In genomic region chr14:103706347-103706746, GRCm38 (mm10) we compare ENCODE assay signal across 20 mouse cellular contexts. TPM values are rescaled to one million over a fixed set of nuclear protein-coding genes. Genes with fewer than 3 reads are reported as not detected.
DNase-seq lines count a peak whose midpoint lies in the region; ATAC-seq and TF ChIP-seq lines count a peak whose summit lies in the region.
"Had no signal": no experiment of that assay in that cellular context is flagged by ENCODE, and none has a peak within 500 bp of the region (broad histone marks: within the 10 kb centered on the region; RNA-seq: fewer than 3 reads in every experiment).

No protein-coding gene starts in this region.

- DNase-seq in liver, postnatal 0 days: no peak
- no peak for DNase-seq in liver, embryonic 14.5 days (ENCODE audit: low read depth in 3 of 3, low spot score in 3 of 3)
- DNase-seq in layer of hippocampus, adult 2 months (ENCODE audit: low spot score in 2 of 2): no peak
- no peak for DNase-seq in yolk sac, embryonic 10.5 days (ENCODE audit: low spot score)
- DNase-seq: adrenal gland, adult 2 months; adrenal gland, postnatal 25 days; cerebellum, adult 2 months; cerebellum, postnatal 10 days; gastrocnemius, postnatal 10 days; heart, adult 2 months; heart, postnatal 14 days had no signal

- H3K27ac ChIP-seq in liver, embryonic 12.5 days: no peak overlapping the region
- no peak overlapping the region for H3K27ac ChIP-seq in liver, postnatal 0 days (ENCODE audit: low read depth)
- H3K27ac ChIP-seq in liver, embryonic 14.5 days: no peak overlapping the region
- H3K27ac ChIP-seq in layer of hippocampus, adult 2 months: no peak overlapping the region
- no peak overlapping the region for H3K27ac ChIP-seq in kidney, embryonic 14.5 days (ENCODE audit: low read depth, low read length)
- H3K27ac ChIP-seq: embryonic facial prominence, embryonic 12.5 days; heart, adult 2 months; heart, embryonic 15.5 days; hindbrain, embryonic 13.5 days had no signal

- TF ChIP-seq EP300 in liver, postnatal 0 days (IDR thresholded peaks at IDR 0.05; ENCODE audit: low read depth): no peak
- peak; percentile 36 for TF ChIP-seq EP300 in liver, embryonic 14.5 days (IDR thresholded peaks at IDR 0.05; ENCODE audit: low read depth)

- no peaks in the 10 kb centered on the region for H3K9me3 ChIP-seq in liver, embryonic 12.5 days (replicated peaks)
- no peaks in the 10 kb centered on the region for H3K9me3 ChIP-seq in liver, postnatal 0 days (ENCODE audit: low read length)
- no peaks in the 10 kb centered on the region for H3K9me3 ChIP-seq in liver, embryonic 14.5 days (ENCODE audit: control insufficient read depth, low read length)
- no peaks in the 10 kb centered on the region for H3K9me3 ChIP-seq in kidney, embryonic 14.5 days (ENCODE audit: control insufficient read depth, low read length)
- H3K9me3 ChIP-seq: embryonic facial prominence, embryonic 12.5 days; heart, embryonic 15.5 days; hindbrain, embryonic 13.5 days had no signal

- no peak overlapping the region for H3K4me3 ChIP-seq in liver, embryonic 12.5 days
- no peak overlapping the region for H3K4me3 ChIP-seq in liver, postnatal 0 days (ENCODE audit: low read depth, low read length)
- no peak overlapping the region for H3K4me3 ChIP-seq in liver, embryonic 14.5 days (ENCODE audit: insufficient read depth in 1 of 2, low read depth in 2 of 2, low read length in 2 of 2)
- no peak overlapping the region for H3K4me3 ChIP-seq in layer of hippocampus, adult 2 months
- no peak overlapping the region for H3K4me3 ChIP-seq in kidney, embryonic 14.5 days (ENCODE audit: low read length)
- H3K4me3 ChIP-seq: embryonic facial prominence, embryonic 12.5 days; heart, adult 2 months; heart, embryonic 15.5 days; hindbrain, embryonic 13.5 days had no signal

- no peak for TF ChIP-seq CTCF in liver, postnatal 0 days (IDR thresholded peaks at IDR 0.05; ENCODE audit: low read depth)
- TF ChIP-seq CTCF in liver, embryonic 14.5 days (IDR thresholded peaks at IDR 0.05; ENCODE audit: low read depth): no peak
- no peak for TF ChIP-seq CTCF in layer of hippocampus, adult 2 months (conservative IDR thresholded peaks at IDR 0.05)

- no peak overlapping the region for H3K9ac ChIP-seq in liver, embryonic 12.5 days
- no peak overlapping the region for H3K9ac ChIP-seq in liver, postnatal 0 days (replicated peaks)
- no peak overlapping the region; the same call in 1 of the 2 replicates for H3K9ac ChIP-seq in liver, embryonic 14.5 days (replicated peaks)
- H3K9ac ChIP-seq in kidney, embryonic 14.5 days (ENCODE audit: low read depth, low read length): no peak overlapping the region
- H3K9ac ChIP-seq: embryonic facial prominence, embryonic 12.5 days; heart, embryonic 15.5 days; hindbrain, embryonic 13.5 days had no signal

- H3K4me1 ChIP-seq in liver, embryonic 12.5 days: peaks cover 14% of the 10 kb centered on the region; the same call in 1 of the 2 replicates
- H3K4me1 ChIP-seq in liver, postnatal 0 days (ENCODE audit: insufficient read depth): no peaks in the 10 kb centered on the region
- H3K4me1 ChIP-seq in liver, embryonic 14.5 days (replicated peaks; ENCODE audit: control insufficient read depth in 2 of 2, insufficient read depth in 2 of 2, low read length in 1 of 2): peaks cover 2 to 6% of the 10 kb centered on the region in 2 experiments; a peak in 2 of 4 replicates
- H3K4me1 ChIP-seq in kidney, embryonic 14.5 days (ENCODE audit: control insufficient read depth, insufficient read depth, low read length): no peaks in the 10 kb centered on the region
- H3K4me1 ChIP-seq: embryonic facial prominence, embryonic 12.5 days; heart, embryonic 15.5 days; hindbrain, embryonic 13.5 days had no signal

- WGBS in liver, embryonic 12.5 days (ENCODE audit: insufficient replicate concordance): 36% methylated on average over 6 of the region's 6 CpGs
- 50% methylated on average over 6 of the region's 6 CpGs for WGBS in liver, postnatal 0 days (ENCODE audit: insufficient replicate concordance)
- 14% methylated on average over 6 of the region's 6 CpGs for WGBS in liver, embryonic 14.5 days (ENCODE audit: insufficient replicate concordance)
- 83% methylated on average over 6 of the region's 6 CpGs for WGBS in kidney, embryonic 14.5 days

- H3K27me3 ChIP-seq in liver, embryonic 12.5 days (replicated peaks): no peaks in the 10 kb centered on the region
- H3K27me3 ChIP-seq in liver, postnatal 0 days (ENCODE audit: insufficient read depth, low read length): no peaks in the 10 kb centered on the region
- H3K27me3 ChIP-seq in liver, embryonic 14.5 days (ENCODE audit: control insufficient read depth, insufficient read depth, low read length): no peaks in the 10 kb centered on the region
- no peaks in the 10 kb centered on the region for H3K27me3 ChIP-seq in kidney, embryonic 14.5 days (ENCODE audit: control insufficient read depth, insufficient read depth, low read length)
- H3K27me3 ChIP-seq: CH12.LX; embryonic facial prominence, embryonic 12.5 days; heart, embryonic 15.5 days; hindbrain, embryonic 13.5 days had no signal

- peak overlapping the region; percentile 31; the same call in 1 of the 2 replicates for H3K4me2 ChIP-seq in liver, embryonic 12.5 days
- no peak overlapping the region for H3K4me2 ChIP-seq in liver, postnatal 0 days (ENCODE audit: low read depth, low read length)
- H3K4me2 ChIP-seq in liver, embryonic 14.5 days (ENCODE audit: low read depth): peak overlapping the region; percentile 36
- no peak overlapping the region for H3K4me2 ChIP-seq in kidney, embryonic 14.5 days (replicated peaks; ENCODE audit: low read depth, low read length)
- H3K4me2 ChIP-seq: embryonic facial prominence, embryonic 12.5 days; heart, embryonic 11.5 days; heart, embryonic 15.5 days; hindbrain, embryonic 13.5 days had no signal

- ATAC-seq in liver, embryonic 12.5 days: peak; percentile 74
- ATAC-seq in liver, postnatal 0 days: no peak
- ATAC-seq in liver, embryonic 14.5 days (ENCODE audit: insufficient read depth): 0 out of 2 replicates have a peak, but pooled peaks have one; percentile 18
- ATAC-seq in megakaryocyte progenitor cell, adult 5-6 weeks (replicated peaks; ENCODE audit: poor library complexity): peak; percentile 71
- no peak for ATAC-seq in kidney, embryonic 14.5 days (ENCODE audit: low FRiP score, low TSS enrichment)
- ATAC-seq: forebrain, embryonic 16.5 days had no signal

- no peaks in the 10 kb centered on the region for H3K36me3 ChIP-seq in liver, embryonic 12.5 days
- H3K36me3 ChIP-seq in liver, postnatal 0 days (replicated peaks; ENCODE audit: insufficient read depth, low read length): no peaks in the 10 kb centered on the region
- no peaks in the 10 kb centered on the region for H3K36me3 ChIP-seq in liver, embryonic 14.5 days (replicated peaks; ENCODE audit: control insufficient read depth, insufficient read depth, low read depth)
- 0 out of 2 replicates have a peak, but pooled peaks cover 2% of the 10 kb centered on the region for H3K36me3 ChIP-seq in kidney, embryonic 14.5 days (ENCODE audit: control insufficient read depth, insufficient read depth, low read length)
- H3K36me3 ChIP-seq: embryonic facial prominence, embryonic 12.5 days; heart, embryonic 15.5 days had no signal

RNA-seq across cellular contexts. Expression of gene Slain1, which starts 56.3 kb away (rescaled TPM):
- polyA plus RNA-seq in liver, embryonic 12.5 days (2016; fragmentation: Nextera tagmentation; extraction: Ambion mirVana): 0.47 and 0.82 TPM in 2 replicates
- 0.28 and 0.46 TPM in 2 replicates for polyA plus RNA-seq in liver, postnatal 0 days (2015; fragmentation: Nextera tagmentation; extraction: Ambion mirVana)
- polyA plus RNA-seq in liver, embryonic 14.5 days (2012; rRNA removed): 0.27 and 0.29 TPM in 2 replicates
- polyA plus RNA-seq in liver, embryonic 14.5 days (2014; fragmentation: Nextera tagmentation; extraction: Ambion mirVana): 0.22 and 0.39 TPM in 2 replicates
- 9.7 and 10.0 TPM in 2 replicates for total RNA-seq in megakaryocyte progenitor cell, adult 5-6 weeks (2015)
- total RNA-seq in megakaryocyte progenitor cell, adult 5-6 weeks (2017): 6.6 and 7.2 TPM in 2 replicates
- 10 to 100 TPM; 49.9 to 53.7 TPM for total RNA-seq in layer of hippocampus, adult 2 months (2021)
- polyA plus RNA-seq in kidney, embryonic 14.5 days (2014; fragmentation: Nextera tagmentation; extraction: Ambion mirVana): 4.0 and 5.8 TPM in 2 replicates

Comparison
In these comparisons a context has a peak if more than half of its experiments do, and no peak if none do; other contexts are left out.
1. ATAC-seq: peak in liver, embryonic 12.5 days (single experiment), liver, embryonic 14.5 days (single experiment) and megakaryocyte progenitor cell, adult 5-6 weeks (single experiment); none in liver, postnatal 0 days (single experiment) and kidney, embryonic 14.5 days (single experiment).
2. H3K4me2 ChIP-seq: peak in liver, embryonic 12.5 days (single experiment) and liver, embryonic 14.5 days (single experiment); none in liver, postnatal 0 days (single experiment) and kidney, embryonic 14.5 days (single experiment).